Mouse (Mus musculus): Measurements from ENCODE around the gene Tbcel. TPM values are rescaled to one million over a fixed set of nuclear protein-coding genes. Genes with fewer than 3 reads are reported as not detected.

Tbcel gene
- 5.5 and 5.8 TPM in 2 replicates for polyA plus RNA-seq (2014; fragmentation: Nextera tagmentation; extraction: Ambion mirVana)

DNA sequence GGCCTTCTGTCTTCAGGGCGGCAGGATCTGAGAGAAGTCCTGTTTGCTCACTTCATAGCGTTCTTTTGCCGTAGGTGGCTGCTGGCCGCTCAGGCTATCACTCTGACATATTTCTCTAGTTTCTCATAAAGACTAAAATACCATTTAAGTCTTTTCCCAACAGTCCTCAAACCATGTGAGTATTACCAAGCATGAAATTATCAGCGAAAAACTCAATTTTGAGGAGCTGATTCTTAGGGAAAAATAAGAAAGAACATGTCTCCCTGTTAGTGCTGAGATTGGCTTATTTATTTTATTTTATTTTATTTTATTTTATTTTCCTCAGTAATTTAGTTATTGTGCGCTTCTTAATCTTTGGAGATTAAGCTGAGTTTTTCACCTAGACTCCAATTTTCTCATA lies at the start of gene Tbcel:
Gene Tbcel, minus strand, starts transcription at position 101 of the 400 bp plus-strand sequence.
- Histone ChIP-seq H3K4me3 (ENCODE audit: low read depth, low read length) (no peak within 1 kb of the TSS), H3K9me3 (ENCODE audit: control insufficient read depth, low read length) (no peaks in the 10 kb centered on the region), H3K27me3 (ENCODE audit: control insufficient read depth, insufficient read depth, low read length) (no peaks in the 10 kb centered on the region), H3K27ac (ENCODE audit: low read depth, low read length) (no peak within 1 kb of the TSS), H3K9ac (ENCODE audit: low read length) (no peak within 1 kb of the TSS), H3K4me1 (replicated peaks; ENCODE audit: control insufficient read depth, insufficient read depth, low read length) (no peaks in the 10 kb centered on the region), H3K4me2 (ENCODE audit: low read depth, low read length, severe bottlenecking) (no peak within 1 kb of the TSS), H3K36me3 (ENCODE audit: control insufficient read depth, insufficient read depth, low read length) (no peaks in the 10 kb centered on the region)
- WGBS: 89% methylated on average over 6 of the region's 6 CpGs
- no peak for DNase-seq (ENCODE audit: low spot score)
- no peak for ATAC-seq (replicated peaks; ENCODE audit: low FRiP score)

- Histone ChIP-seq H3K4me3 (ENCODE audit: low read depth, low read length) (no peak overlapping the region), H3K4me2 (ENCODE audit: low read depth, low read length, severe bottlenecking) (no peak overlapping the region), H3K36me3 (ENCODE audit: control insufficient read depth, insufficient read depth, low read length) (no peaks in the 10 kb centered on the region), H3K9ac (ENCODE audit: low read length) (no peak overlapping the region), H3K27me3 (ENCODE audit: control insufficient read depth, insufficient read depth, low read length) (no peaks in the 10 kb centered on the region), H3K27ac (ENCODE audit: low read depth, low read length) (no peak overlapping the region), H3K4me1 (replicated peaks; ENCODE audit: control insufficient read depth, insufficient read depth, low read length) (no peaks in the 10 kb centered on the region), H3K9me3 (ENCODE audit: control insufficient read depth, low read length) (no peaks in the 10 kb centered on the region)
- 97% methylated on average over 1 of the region's 1 CpGs for WGBS
- DNase-seq (ENCODE audit: low spot score): no peak
- ATAC-seq (replicated peaks; ENCODE audit: low FRiP score): no peak
These were observed 47.6 kb upstream of the Tbcel start for GRCm38 (mm10) chr9:42555186-42555585.

- ATAC-seq (replicated peaks; ENCODE audit: low FRiP score) (no peak), DNase-seq (ENCODE audit: low spot score) (peak; percentile 90)
- 16% methylated on average over 13 of the region's 13 CpGs for WGBS
- H3K4me3 ChIP-seq (ENCODE audit: low read depth, low read length): no peak overlapping the region
- no peaks in the 10 kb centered on the region for H3K27me3 ChIP-seq (ENCODE audit: control insufficient read depth, insufficient read depth, low read length)
- H3K4me1 ChIP-seq (replicated peaks; ENCODE audit: control insufficient read depth, insufficient read depth, low read length): no peaks in the 10 kb centered on the region
- no peak overlapping the region for H3K9ac ChIP-seq (ENCODE audit: low read length)
- H3K4me2 ChIP-seq (ENCODE audit: low read depth, low read length, severe bottlenecking): no peak overlapping the region
- no peak overlapping the region for H3K27ac ChIP-seq (ENCODE audit: low read depth, low read length)
- no peaks in the 10 kb centered on the region for H3K36me3 ChIP-seq (ENCODE audit: control insufficient read depth, insufficient read depth, low read length)
- no peaks in the 10 kb centered on the region for H3K9me3 ChIP-seq (ENCODE audit: control insufficient read depth, low read length)
These were observed 42.5 kb upstream of the Tbcel start for GRCm38 (mm10) chr9:42550116-42550515.

- ATAC-seq (replicated peaks; ENCODE audit: low FRiP score): no peak
- WGBS: 77% methylated on average over 7 of the region's 7 CpGs
- DNase-seq (ENCODE audit: low spot score): no peak
These were observed 41.4 kb upstream of the Tbcel start for GRCm38 (mm10) chr9:42548981-42549380.

DNA sequence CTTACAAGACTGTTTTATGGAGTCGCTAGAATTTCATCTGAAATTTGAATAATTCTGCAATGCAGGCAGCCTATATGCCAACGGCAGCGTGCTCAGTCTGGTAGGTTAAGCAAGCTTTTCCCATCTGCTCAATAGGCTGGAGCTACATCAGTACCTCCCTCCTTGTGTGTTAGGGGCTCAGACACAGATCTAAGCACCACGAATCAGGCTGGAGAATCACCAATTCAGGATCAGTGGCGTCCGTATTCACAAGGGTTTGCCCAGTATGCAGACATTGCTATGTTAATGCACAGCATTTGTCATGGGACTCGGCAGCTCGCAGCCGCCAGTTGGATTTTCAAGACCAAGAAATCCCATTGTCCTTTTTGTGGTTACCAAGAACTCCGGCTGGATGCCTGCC lies 36.9 kb upstream of the Tbcel start:
- Histone ChIP-seq H3K9me3 (ENCODE audit: control insufficient read depth, low read length) (no peaks in the 10 kb centered on the region), H3K27me3 (ENCODE audit: control insufficient read depth, insufficient read depth, low read length) (no peaks in the 10 kb centered on the region), H3K4me1 (replicated peaks; ENCODE audit: control insufficient read depth, insufficient read depth, low read length) (no peaks in the 10 kb centered on the region), H3K27ac (ENCODE audit: low read depth, low read length) (no peak overlapping the region), H3K4me3 (ENCODE audit: low read depth, low read length) (no peak overlapping the region), H3K36me3 (ENCODE audit: control insufficient read depth, insufficient read depth, low read length) (no peaks in the 10 kb centered on the region), H3K9ac (ENCODE audit: low read length) (no peak overlapping the region), H3K4me2 (ENCODE audit: low read depth, low read length, severe bottlenecking) (no peak overlapping the region)
- DNase-seq (ENCODE audit: low spot score) (no peak), ATAC-seq (replicated peaks; ENCODE audit: low FRiP score) (no peak)
- 80% methylated on average over 10 of the region's 10 CpGs for WGBS

More at GRCm38 (mm10) chr9:42548981-42549380, 41.4 kb upstream of the Tbcel start:
- no peaks in the 10 kb centered on the region for H3K4me1 ChIP-seq (replicated peaks; ENCODE audit: control insufficient read depth, insufficient read depth, low read length)
- no peak overlapping the region for H3K4me3 ChIP-seq (ENCODE audit: low read depth, low read length)
- no peak overlapping the region for H3K9ac ChIP-seq (ENCODE audit: low read length)
- no peaks in the 10 kb centered on the region for H3K36me3 ChIP-seq (ENCODE audit: control insufficient read depth, insufficient read depth, low read length)
- no peaks in the 10 kb centered on the region for H3K9me3 ChIP-seq (ENCODE audit: control insufficient read depth, low read length)
- H3K27me3 ChIP-seq (ENCODE audit: control insufficient read depth, insufficient read depth, low read length): no peaks in the 10 kb centered on the region
- H3K4me2 ChIP-seq (ENCODE audit: low read depth, low read length, severe bottlenecking): no peak overlapping the region
- no peak overlapping the region for H3K27ac ChIP-seq (ENCODE audit: low read depth, low read length)

DNA sequence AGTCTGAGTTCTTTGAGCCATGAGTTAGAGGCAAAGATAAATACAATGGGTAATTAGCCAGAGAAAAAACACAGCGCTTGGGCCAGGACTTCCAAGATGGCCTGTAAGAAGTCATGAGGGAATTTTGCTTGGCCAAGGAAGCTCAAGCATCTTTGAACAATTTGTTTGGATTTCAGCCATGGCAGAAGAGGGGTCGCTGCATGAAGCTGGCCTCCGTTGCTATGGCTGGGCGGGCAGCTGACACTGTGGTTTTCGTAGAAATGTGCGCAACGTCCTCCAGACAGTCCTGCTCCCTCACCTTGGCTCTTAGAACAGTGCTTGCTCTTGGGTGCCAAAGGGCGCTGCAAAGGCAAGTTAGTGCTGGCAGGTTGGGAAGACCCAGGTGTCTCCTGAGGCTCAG lies 25.9 kb upstream of the Tbcel start:
- Histone ChIP-seq H3K4me1 (replicated peaks; ENCODE audit: control insufficient read depth, insufficient read depth, low read length) (peaks cover 8% of the 10 kb centered on the region; the same call in 1 of the 2 replicates), H3K4me3 (ENCODE audit: low read depth, low read length) (no peak overlapping the region), H3K9ac (ENCODE audit: low read length) (no peak overlapping the region), H3K27me3 (ENCODE audit: control insufficient read depth, insufficient read depth, low read length) (no peaks in the 10 kb centered on the region), H3K36me3 (ENCODE audit: control insufficient read depth, insufficient read depth, low read length) (no peaks in the 10 kb centered on the region), H3K4me2 (ENCODE audit: low read depth, low read length, severe bottlenecking) (no peak overlapping the region), H3K27ac (ENCODE audit: low read depth, low read length) (no peak overlapping the region), H3K9me3 (ENCODE audit: control insufficient read depth, low read length) (no peaks in the 10 kb centered on the region)
- DNase-seq (ENCODE audit: low spot score): no peak
- ATAC-seq (replicated peaks; ENCODE audit: low FRiP score): no peak
- 73% methylated on average over 8 of the region's 8 CpGs for whole genome bisulfite sequencing

GRCm38 (mm10) chr9:42533041-42533440 lies 25.4 kb upstream of the Tbcel start:
- 12% methylated on average over 6 of the region's 6 CpGs for WGBS
- Histone ChIP-seq H3K4me1 (replicated peaks; ENCODE audit: control insufficient read depth, insufficient read depth, low read length) (peaks cover 8% of the 10 kb centered on the region; the same call in 1 of the 2 replicates), H3K9me3 (ENCODE audit: control insufficient read depth, low read length) (no peaks in the 10 kb centered on the region), H3K4me2 (ENCODE audit: low read depth, low read length, severe bottlenecking) (no peak overlapping the region), H3K4me3 (ENCODE audit: low read depth, low read length) (no peak overlapping the region), H3K36me3 (ENCODE audit: control insufficient read depth, insufficient read depth, low read length) (no peaks in the 10 kb centered on the region), H3K9ac (ENCODE audit: low read length) (no peak overlapping the region), H3K27ac (ENCODE audit: low read depth, low read length) (no peak overlapping the region), H3K27me3 (ENCODE audit: control insufficient read depth, insufficient read depth, low read length) (no peaks in the 10 kb centered on the region)
- ATAC-seq (replicated peaks; ENCODE audit: low FRiP score) (no peak), DNase-seq (ENCODE audit: low spot score) (no peak)

- peaks cover 8% of the 10 kb centered on the region; the same call in 1 of the 2 replicates for H3K4me1 ChIP-seq (replicated peaks; ENCODE audit: control insufficient read depth, insufficient read depth, low read length)
- no peak for DNase-seq (ENCODE audit: low spot score)
- no peak overlapping the region for H3K9ac ChIP-seq (ENCODE audit: low read length)
- H3K4me2 ChIP-seq (ENCODE audit: low read depth, low read length, severe bottlenecking): no peak overlapping the region
- ATAC-seq (replicated peaks; ENCODE audit: low FRiP score): no peak
- H3K27ac ChIP-seq (ENCODE audit: low read depth, low read length): no peak overlapping the region
- H3K4me3 ChIP-seq (ENCODE audit: low read depth, low read length): no peak overlapping the region
- no peaks in the 10 kb centered on the region for H3K9me3 ChIP-seq (ENCODE audit: control insufficient read depth, low read length)
- WGBS: 46% methylated on average over 3 of the region's 3 CpGs
- no peaks in the 10 kb centered on the region for H3K27me3 ChIP-seq (ENCODE audit: control insufficient read depth, insufficient read depth, low read length)
- no peaks in the 10 kb centered on the region for H3K36me3 ChIP-seq (ENCODE audit: control insufficient read depth, insufficient read depth, low read length)
These were observed 24.3 kb upstream of the Tbcel start for GRCm38 (mm10) chr9:42531951-42532350.

Measured in forebrain, embryonic 11.5 days (tissue).